Mouse (Mus musculus) ES-E14 (cell line): ENCODE measurements around the gene Nfkbil1. TPM values are rescaled to one million over a fixed set of nuclear protein-coding genes. Genes with fewer than 3 reads are reported as not detected.

ENCODE experiments used
- DNase-seq: peaks from one replicate; pipeline ENCODE4 v3.0.0-alpha.2; 2013; ENCODE audit warnings: low read depth, low spot score
- H3K27ac ChIP-seq: 2 replicates; pipeline ENCODE4 v1.5.1; 2012; ENCODE audit warnings: low read depth, mild to moderate bottlenecking, low read length, moderate library complexity, mixed read lengths; ENCODE audit not compliant: poor library complexity, insufficient read depth, severe bottlenecking
- H3K36me3 ChIP-seq: 2 replicates; pipeline ENCODE4 v1.6.1; 2012; ENCODE audit warnings: mild to moderate bottlenecking, low read length, moderate library complexity, mixed read lengths; ENCODE audit not compliant: control insufficient read depth, poor library complexity, insufficient read depth, severe bottlenecking
- H3K4me1 ChIP-seq, 2 experiments: fragments of 150-350 bp in 1 of 2; sonication (generic) in 1 of 2; 2 replicates each; pipeline ENCODE4 v1.6.1; 2012; ENCODE audit warnings: low read length in 2 of 2, mild to moderate bottlenecking in 1 of 2, mixed read lengths in 1 of 2; ENCODE audit not compliant: control insufficient read depth in 2 of 2, insufficient read depth in 2 of 2, poor library complexity in 1 of 2
- H3K4me3 ChIP-seq, 2 experiments: fragments of 150-350 bp in 1 of 2; sonication (generic) in 1 of 2; 2 replicates each; pipeline ENCODE4 v1.5.1; 2012; ENCODE audit warnings: low read length in 2 of 2, low read depth in 1 of 2, mild to moderate bottlenecking in 1 of 2, mixed read lengths in 1 of 2; ENCODE audit not compliant: insufficient read depth in 1 of 2, poor library complexity in 1 of 2, severe bottlenecking in 1 of 2
- H3K9ac ChIP-seq: 2 replicates; pipeline ENCODE4 v1.6.1; 2012; ENCODE audit warnings: low read depth, mild to moderate bottlenecking, low read length, mixed read lengths; ENCODE audit not compliant: poor library complexity, insufficient read depth, severe bottlenecking
- H3K9me3 ChIP-seq: fragments of 150-350 bp; sonication (generic); 2 replicates; pipeline ENCODE4 v1.6.1; 2012; ENCODE audit warnings: low read depth, mild to moderate bottlenecking, low read length; ENCODE audit not compliant: control insufficient read depth, insufficient read depth
- CHD2 ChIP-seq: IDR thresholded peaks from 2 replicates; pipeline ENCODE4 v1.6.1; 2014; ENCODE audit warnings: mild to moderate bottlenecking, low read depth, low read length, inconsistent platforms
- HCFC1 ChIP-seq: IDR thresholded peaks from 2 replicates; pipeline ENCODE4 v1.6.1; 2012; ENCODE audit warnings: low read length, inconsistent platforms, borderline replicate concordance; ENCODE audit not compliant: insufficient read depth
- MAFK ChIP-seq: IDR thresholded peaks from 2 replicates; pipeline ENCODE4 v1.6.1; 2014; ENCODE audit warnings: mild to moderate bottlenecking, low read depth, low read length, inconsistent platforms; ENCODE audit not compliant: insufficient read depth
- ZC3H11A ChIP-seq: IDR thresholded peaks from 2 replicates; pipeline ENCODE4 v1.6.1; 2012; ENCODE audit warnings: low read depth, mild to moderate bottlenecking, inconsistent platforms, low read length, borderline replicate concordance
- ZNF384 ChIP-seq: IDR thresholded peaks from 2 replicates; pipeline ENCODE4 v1.6.1; 2012; ENCODE audit warnings: low read depth, low read length, inconsistent platforms
- in situ Hi-C, 2 experiments: fragments of 600-800 bp; cut with MboI; formaldehyde crosslinking; loops; one replicate each; pipeline ENCODE4 v1.15.1; 2025; ENCODE audit warnings: low sequenced_read_pairs in 2 of 2, inconsistent platforms in 1 of 2; ENCODE audit not compliant: unreplicated experiment in 2 of 2
- total RNA-seq: library from RNA; depleted of rRNA; stranded (reverse); fragments of 300-350 nt; gene quantifications from 2 replicates; pipeline ENCODE4 v1.2.3, GENCODE M21; 2012

The Nfkbil1 gene
- total RNA-seq, 1 experiment = 6.1 TPM

DNA sequence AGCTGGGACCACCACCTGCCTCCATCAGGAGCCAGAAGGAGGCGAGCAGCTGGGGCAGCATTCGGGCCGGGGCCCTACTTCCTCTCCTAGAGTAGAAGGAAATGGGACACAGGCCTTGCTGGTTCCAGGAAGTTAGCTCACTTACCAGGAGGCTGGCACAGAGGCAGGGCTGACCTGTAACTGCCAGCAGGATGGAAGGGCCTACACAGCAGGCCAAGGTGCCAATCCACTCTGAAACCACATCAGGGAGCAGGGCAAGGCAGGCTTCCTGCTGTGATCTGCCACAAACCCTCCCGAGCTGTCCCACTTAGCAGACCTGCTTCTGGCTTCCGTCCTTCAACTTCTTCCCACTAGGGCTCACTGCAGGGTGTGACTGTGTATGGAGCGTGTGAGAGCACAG, 13.3 kb downstream of the Nfkbil1 start:
- in situ Hi-C loops = no loop called here
- Histone ChIP-seq H3K9ac (no peak overlapping the region), H3K4me1 (peaks cover 3 to 10% of the 10 kb centered on the region in 2 experiments; a peak in 2 of 4 replicates), H3K36me3 (0 out of 2 replicates have a peak, but pooled peaks cover 2% of the 10 kb centered on the region), H3K4me3 (no peak overlapping the region), H3K9me3 (no peaks in the 10 kb centered on the region), H3K27ac (no peak overlapping the region)
- TF ChIP-seq MAFK (no peak), ZC3H11A (no peak), HCFC1 (no peak), ZNF384 (no peak), CHD2 (no peak)
- no peak for DNase-seq

DNA sequence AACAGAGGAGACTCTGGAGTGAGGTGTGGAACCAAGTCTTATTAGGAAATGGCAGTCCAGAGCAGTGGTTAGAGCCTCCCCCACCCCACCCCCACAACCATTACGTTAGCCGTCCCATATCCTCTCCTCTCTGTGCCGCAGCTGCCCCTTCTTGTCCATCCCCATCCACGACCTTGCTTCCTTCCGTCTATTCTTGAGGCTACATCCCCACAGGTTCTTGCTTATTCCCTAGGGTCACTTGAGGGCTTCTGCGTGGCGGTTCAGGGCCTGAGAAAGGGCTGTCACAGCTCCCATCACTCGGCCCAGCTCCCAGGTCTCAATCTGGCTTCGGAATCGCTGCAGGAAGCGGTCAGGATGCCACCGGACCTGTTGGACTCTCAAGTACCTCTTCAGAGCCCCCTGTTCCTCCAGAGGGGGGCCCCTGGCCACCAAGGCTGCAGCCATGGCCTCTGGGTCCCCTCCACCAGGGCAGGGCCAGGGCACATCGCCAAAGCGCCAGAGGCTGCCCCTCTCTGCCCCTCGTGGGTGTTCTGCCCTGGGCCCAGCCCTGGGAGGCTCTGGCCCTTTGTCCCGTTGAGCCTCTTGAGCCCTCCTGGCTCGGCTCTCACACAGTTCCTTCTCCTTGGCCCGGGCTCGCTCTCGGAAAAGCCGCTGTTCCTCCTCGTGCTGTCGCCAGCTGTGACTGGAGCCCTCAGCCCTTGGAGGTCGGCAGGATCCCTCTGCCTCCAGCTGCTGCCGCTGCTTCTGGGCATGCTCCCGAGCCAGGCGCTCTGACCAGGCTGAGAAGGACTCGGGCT, 15.2 kb downstream of the Nfkbil1 start, which contains the start of gene Gm16181:
TSS of gene Gm16181 (plus strand) at position 679 of the 797 bp plus-strand sequence.
- Histone ChIP-seq H3K36me3 (0 out of 2 replicates have a peak, but pooled peaks cover 2% of the 10 kb centered on the region), H3K9ac (peak within 1 kb of the TSS; percentile 80), H3K9me3 (no peaks in the 10 kb centered on the region), H3K27ac (0 out of 2 replicates have a peak within 1 kb of the TSS, but pooled peaks have one; percentile 20), H3K4me3 (peak within 1 kb of the TSS; percentile 32 to 61), H3K4me1 (peaks cover 3 to 10% of the 10 kb centered on the region in 2 experiments; a peak in 2 of 4 replicates)
- TF ChIP-seq MAFK (no peak), ZNF384 (no peak), ZC3H11A (no peak), HCFC1 (no peak)
- DNase-seq = no peak
- in situ Hi-C loops = no loop called here

DNA sequence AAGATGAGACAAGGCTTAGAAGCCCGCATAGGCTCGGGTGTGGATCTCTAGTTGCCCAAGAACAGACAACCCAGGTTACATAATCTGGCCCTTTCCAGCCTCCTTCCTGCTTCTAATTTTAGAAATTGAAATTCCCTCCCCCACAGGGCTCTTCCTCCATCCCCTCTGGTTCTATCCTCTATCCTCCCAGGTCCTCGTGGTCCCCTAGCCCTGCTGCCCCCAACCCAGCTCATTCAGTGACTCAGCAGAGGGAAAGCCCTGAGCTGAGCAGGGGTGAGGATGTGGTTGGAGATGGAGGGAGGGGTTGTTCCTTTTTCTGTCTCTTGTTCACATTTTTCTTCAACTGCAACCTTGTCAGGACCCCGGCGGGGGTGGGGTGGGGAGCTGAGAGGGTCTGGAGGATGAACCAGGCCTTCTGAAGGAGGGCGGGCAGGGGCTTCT, 16.0 kb downstream of the Nfkbil1 start:
- in situ Hi-C loops = no loop called here
- no peak overlapping the region for H3K9ac ChIP-seq
- peaks cover 3 to 10% of the 10 kb centered on the region in 2 experiments; a peak in 2 of 4 replicates for H3K4me1 ChIP-seq
- H3K27ac ChIP-seq = no peak overlapping the region
- no peak for DNase-seq
- H3K36me3 ChIP-seq = 0 out of 2 replicates have a peak, but pooled peaks cover 2% of the 10 kb centered on the region
- TF ChIP-seq CHD2 (no peak), MAFK (peak; percentile 23; the same call in 1 of the 2 replicates)
- H3K4me3 ChIP-seq = no peak overlapping the region
- H3K9me3 ChIP-seq = no peaks in the 10 kb centered on the region

- H3K9ac ChIP-seq = peak overlapping the region; percentile 34; the same call in 1 of the 2 replicates
- peaks cover 3 to 10% of the 10 kb centered on the region in 2 experiments; a peak in 2 of 4 replicates for H3K4me1 ChIP-seq
- H3K9me3 ChIP-seq = no peaks in the 10 kb centered on the region
- in situ Hi-C loops = no loop called here
- 0 out of 2 replicates have a peak, but pooled peaks cover under 1% of the 10 kb centered on the region for H3K36me3 ChIP-seq
- DNase-seq = no peak
- no peak overlapping the region for H3K27ac ChIP-seq
- no peak for TF ChIP-seq CHD2
- no peak for TF ChIP-seq HCFC1
- no peak for TF ChIP-seq ZNF384
- no peak for TF ChIP-seq ZC3H11A
- no peak for TF ChIP-seq MAFK
- H3K4me3 ChIP-seq = no peak overlapping the region
These were observed 16.9 kb downstream of the Nfkbil1 start for GRCm38 (mm10) chr17:35218516-35219193.
